Mouse (Mus musculus): ENCODE measurements around the gene Trpm2. TPM values are rescaled to one million over a fixed set of nuclear protein-coding genes. Genes with fewer than 3 reads are reported as not detected.
A peak's percentile ranks its signal among the peaks of the same experiment; 100 is the strongest.

Trpm2 gene
- polyA plus RNA-seq, 1 experiment from 2014 or later = 0.19 TPM

- peak overlapping the region; percentile 97 for H3K9ac ChIP-seq
- 0 out of 2 replicates have a peak, but pooled peaks cover under 1% of the 10 kb centered on the region for H3K9me3 ChIP-seq (replicated peaks)
- H3K36me3 ChIP-seq = peaks cover 15% of the 10 kb centered on the region
- peak overlapping the region; percentile 100 for H3K27ac ChIP-seq (ENCODE audit: poor library complexity, severe bottlenecking)
- under 1% methylated on average over 59 of the region's 59 CpGs for WGBS
- H3K27me3 ChIP-seq (replicated peaks) = no peaks in the 10 kb centered on the region
- peak; percentile 97 for ATAC-seq (ENCODE audit: insufficient number of reproducible peaks, low FRiP score)
- H3K4me3 ChIP-seq = peak overlapping the region; percentile 83
- peak overlapping the region; percentile 86 for H3K4me2 ChIP-seq
- peaks cover 44% of the 10 kb centered on the region for H3K4me1 ChIP-seq (replicated peaks)
These were observed 39.0 kb upstream of the Trpm2 start for GRCm38 (mm10) chr10:78009184-78009944.

- peak overlapping the region; percentile 83 for H3K4me3 ChIP-seq
- peaks cover 45% of the 10 kb centered on the region for H3K4me1 ChIP-seq (replicated peaks)
- no peak for ATAC-seq (ENCODE audit: insufficient number of reproducible peaks, low FRiP score)
- 64% methylated on average over 3 of the region's 3 CpGs for WGBS
- H3K27me3 ChIP-seq (replicated peaks) = no peaks in the 10 kb centered on the region
- peak overlapping the region; percentile 97 for H3K9ac ChIP-seq
- H3K27ac ChIP-seq (ENCODE audit: poor library complexity, severe bottlenecking) = peak overlapping the region; percentile 100
- peak overlapping the region; percentile 86 for H3K4me2 ChIP-seq
- peaks cover 22% of the 10 kb centered on the region for H3K36me3 ChIP-seq
- no peaks in the 10 kb centered on the region for H3K9me3 ChIP-seq (replicated peaks)
These were observed 37.8 kb upstream of the Trpm2 start for GRCm38 (mm10) chr10:78008169-78008568.

- Histone ChIP-seq H3K4me2 (peak overlapping the region; percentile 86), H3K4me3 (no peak overlapping the region), H3K27ac (ENCODE audit: poor library complexity, severe bottlenecking) (no peak overlapping the region), H3K9me3 (replicated peaks) (no peaks in the 10 kb centered on the region), H3K36me3 (peaks cover 31% of the 10 kb centered on the region), H3K9ac (peak overlapping the region; percentile 57; the same call in 1 of the 2 replicates), H3K4me1 (replicated peaks) (peaks cover 45% of the 10 kb centered on the region), H3K27me3 (replicated peaks) (no peaks in the 10 kb centered on the region)
- no peak for ATAC-seq (ENCODE audit: insufficient number of reproducible peaks, low FRiP score)
- 41% methylated on average over 7 of the region's 7 CpGs for WGBS
These were observed 36.8 kb upstream of the Trpm2 start for GRCm38 (mm10) chr10:78007203-78007602.

GRCm38 (mm10) chr10:78005791-78006438 lies 35.6 kb upstream of the Trpm2 start:
- Histone ChIP-seq H3K27me3 (replicated peaks) (no peaks in the 10 kb centered on the region), H3K36me3 (peaks cover 44% of the 10 kb centered on the region), H3K9ac (peak overlapping the region; percentile 57; the same call in 1 of the 2 replicates), H3K4me3 (no peak overlapping the region), H3K9me3 (replicated peaks) (no peaks in the 10 kb centered on the region), H3K27ac (ENCODE audit: poor library complexity, severe bottlenecking) (no peak overlapping the region), H3K4me1 (replicated peaks) (peaks cover 45% of the 10 kb centered on the region), H3K4me2 (no peak overlapping the region)
- no peak for ATAC-seq (ENCODE audit: insufficient number of reproducible peaks, low FRiP score)
- WGBS = 86% methylated on average over 4 of the region's 4 CpGs

GRCm38 (mm10) chr10:78004479-78005100 lies 34.2 kb upstream of the Trpm2 start:
- Histone ChIP-seq H3K9ac (0 out of 2 replicates have a peak overlapping the region, but pooled peaks have one; percentile 15), H3K4me3 (no peak overlapping the region), H3K36me3 (peaks cover 57% of the 10 kb centered on the region), H3K27ac (ENCODE audit: poor library complexity, severe bottlenecking) (no peak overlapping the region), H3K4me2 (no peak overlapping the region), H3K4me1 (replicated peaks) (peaks cover 45% of the 10 kb centered on the region), H3K9me3 (replicated peaks) (no peaks in the 10 kb centered on the region), H3K27me3 (replicated peaks) (no peaks in the 10 kb centered on the region)
- WGBS = 85% methylated on average over 3 of the region's 3 CpGs
- no peak for ATAC-seq (ENCODE audit: insufficient number of reproducible peaks, low FRiP score)

- 88% methylated on average over 2 of the region's 2 CpGs for WGBS
These were observed 32.0 kb upstream of the Trpm2 start for GRCm38 (mm10) chr10:78002316-78002715.

GRCm38 (mm10) chr10:78001796-78002195 lies 31.4 kb upstream of the Trpm2 start:
- Histone ChIP-seq H3K4me2 (no peak overlapping the region), H3K27ac (ENCODE audit: poor library complexity, severe bottlenecking) (no peak overlapping the region), H3K4me1 (replicated peaks) (peaks cover 23% of the 10 kb centered on the region), H3K9ac (no peak overlapping the region), H3K36me3 (peaks cover 85% of the 10 kb centered on the region), H3K27me3 (replicated peaks) (no peaks in the 10 kb centered on the region), H3K9me3 (replicated peaks) (no peaks in the 10 kb centered on the region), H3K4me3 (no peak overlapping the region)
- WGBS = 94% methylated on average over 11 of the region's 11 CpGs
- no peak for ATAC-seq (ENCODE audit: insufficient number of reproducible peaks, low FRiP score)

More at GRCm38 (mm10) chr10:78002316-78002715, 32.0 kb upstream of the Trpm2 start:
- Histone ChIP-seq H3K9ac (no peak overlapping the region), H3K9me3 (replicated peaks) (no peaks in the 10 kb centered on the region), H3K36me3 (peaks cover 80% of the 10 kb centered on the region), H3K4me1 (replicated peaks) (peaks cover 28% of the 10 kb centered on the region), H3K4me3 (no peak overlapping the region), H3K27ac (ENCODE audit: poor library complexity, severe bottlenecking) (no peak overlapping the region), H3K4me2 (no peak overlapping the region), H3K27me3 (replicated peaks) (no peaks in the 10 kb centered on the region)
- ATAC-seq (ENCODE audit: insufficient number of reproducible peaks, low FRiP score) = no peak

- Histone ChIP-seq H3K9me3 (replicated peaks) (no peaks in the 10 kb centered on the region), H3K4me2 (no peak overlapping the region), H3K27me3 (replicated peaks) (no peaks in the 10 kb centered on the region), H3K36me3 (peaks cover 95% of the 10 kb centered on the region), H3K4me3 (no peak overlapping the region), H3K9ac (no peak overlapping the region), H3K27ac (ENCODE audit: poor library complexity, severe bottlenecking) (no peak overlapping the region), H3K4me1 (replicated peaks) (peaks cover 7% of the 10 kb centered on the region)
- no peak for ATAC-seq (ENCODE audit: insufficient number of reproducible peaks, low FRiP score)
- WGBS = 98% methylated on average over 5 of the region's 5 CpGs
These were observed 29.8 kb upstream of the Trpm2 start for GRCm38 (mm10) chr10:78000200-78000599.

GRCm38 (mm10) chr10:77995639-77996038 lies 25.3 kb upstream of the Trpm2 start:
- no peak for ATAC-seq (ENCODE audit: insufficient number of reproducible peaks, low FRiP score)
- H3K4me2 ChIP-seq = no peak overlapping the region
- H3K9me3 ChIP-seq (replicated peaks) = no peaks in the 10 kb centered on the region
- no peak overlapping the region for H3K27ac ChIP-seq (ENCODE audit: poor library complexity, severe bottlenecking)
- H3K9ac ChIP-seq = no peak overlapping the region
- WGBS = 88% methylated on average over 3 of the region's 3 CpGs
- no peak overlapping the region for H3K4me3 ChIP-seq
- H3K36me3 ChIP-seq = peaks cover 97% of the 10 kb centered on the region
- no peaks in the 10 kb centered on the region for H3K27me3 ChIP-seq (replicated peaks)
- no peaks in the 10 kb centered on the region for H3K4me1 ChIP-seq (replicated peaks)

GRCm38 (mm10) chr10:77985775-77986174 lies 15.4 kb upstream of the Trpm2 start:
- Histone ChIP-seq H3K9me3 (replicated peaks) (no peaks in the 10 kb centered on the region), H3K4me1 (replicated peaks) (peaks cover 8% of the 10 kb centered on the region), H3K4me3 (no peak overlapping the region), H3K36me3 (peaks cover 51% of the 10 kb centered on the region), H3K27me3 (replicated peaks) (no peaks in the 10 kb centered on the region), H3K9ac (no peak overlapping the region), H3K4me2 (no peak overlapping the region), H3K27ac (ENCODE audit: poor library complexity, severe bottlenecking) (no peak overlapping the region)
- WGBS = 76% methylated on average over 5 of the region's 5 CpGs
- ATAC-seq (ENCODE audit: insufficient number of reproducible peaks, low FRiP score) = no peak

GRCm38 (mm10) chr10:77984660-77985059 lies 14.3 kb upstream of the Trpm2 start:
- under 1% methylated on average over 4 of the region's 4 CpGs for WGBS
- peaks cover 43% of the 10 kb centered on the region for H3K36me3 ChIP-seq
- no peaks in the 10 kb centered on the region for H3K9me3 ChIP-seq (replicated peaks)
- H3K4me1 ChIP-seq (replicated peaks) = peaks cover 8% of the 10 kb centered on the region
- no peak overlapping the region for H3K4me3 ChIP-seq
- peak; percentile 49; the same call in 1 of the 2 replicates for ATAC-seq (ENCODE audit: insufficient number of reproducible peaks, low FRiP score)
- no peaks in the 10 kb centered on the region for H3K27me3 ChIP-seq (replicated peaks)
- no peak overlapping the region for H3K27ac ChIP-seq (ENCODE audit: poor library complexity, severe bottlenecking)
- no peak overlapping the region for H3K9ac ChIP-seq
- no peak overlapping the region for H3K4me2 ChIP-seq
